Mouse (Mus musculus) ES-Bruce4 (cell line): ENCODE results near the gene Ccdc194.

Source experiments
- CTCF ChIP-seq: IDR thresholded peaks from one replicate; pipeline ENCODE4 v1.8.1; 2011; ENCODE audit warnings: low read depth, low read length
- POLR2A ChIP-seq: IDR thresholded peaks from one replicate; pipeline ENCODE4 v1.8.1; 2011; ENCODE audit warnings: low read length; ENCODE audit not compliant: insufficient read depth

DNA sequence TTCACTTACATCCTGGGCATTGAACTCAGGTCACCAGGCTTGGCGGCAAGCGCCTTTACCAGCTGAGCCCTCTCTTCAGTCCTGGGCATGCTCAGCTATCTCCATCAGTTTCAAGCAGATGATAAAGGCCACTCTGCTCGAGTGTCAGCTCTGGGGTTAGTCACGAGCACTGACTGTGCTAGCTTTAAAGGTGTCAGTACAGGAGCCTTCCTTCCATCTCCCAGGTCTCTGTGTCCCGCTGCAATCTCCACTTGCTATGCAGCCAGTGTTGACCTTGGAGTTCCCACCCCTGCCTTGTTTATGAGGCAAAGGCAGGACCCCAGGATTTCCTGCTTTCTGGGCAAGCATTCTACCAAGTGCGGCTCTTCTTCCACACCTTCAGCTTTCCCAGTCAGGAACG lies 42.1 kb upstream of the Ccdc194 start:
- no peak for TF ChIP-seq POLR2A
- TF ChIP-seq CTCF = no peak
